19 mouse cellular contexts compared by ENCODE assay signal in the genomic region with DNA sequence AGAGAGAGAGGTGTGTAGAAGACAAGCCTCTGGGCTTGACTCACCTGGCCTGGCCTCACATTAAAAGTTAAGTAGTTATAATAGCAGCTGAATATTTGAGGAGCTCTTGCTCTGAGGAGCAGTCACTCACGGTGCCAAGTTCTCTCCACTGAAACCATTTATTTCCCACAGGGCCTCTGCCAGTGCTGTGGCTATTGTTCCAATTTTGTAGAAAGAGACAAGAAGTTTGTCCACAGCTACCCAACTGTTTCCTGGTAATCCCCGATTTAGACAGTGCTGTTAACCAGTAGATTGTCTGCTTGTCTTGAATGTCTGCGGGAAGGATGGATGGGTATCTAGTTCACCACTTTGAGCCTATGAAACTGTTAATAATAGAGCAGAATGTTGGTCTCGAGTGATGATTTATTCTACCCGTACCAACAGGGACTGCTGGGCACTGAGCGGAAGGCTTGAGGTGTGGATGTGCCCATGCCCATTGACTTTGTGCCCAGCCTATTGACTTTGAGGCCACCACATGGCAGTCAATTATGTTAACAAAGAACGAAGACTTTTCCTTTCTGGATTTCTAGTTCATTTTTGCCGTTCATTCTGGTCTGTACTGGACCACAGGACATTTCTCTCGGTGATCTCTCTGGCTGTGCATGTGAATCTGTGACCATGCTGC.
DNase-seq lines count a peak whose midpoint lies in the region; ATAC-seq and TF ChIP-seq lines count a peak whose summit lies in the region.
"Had no signal": no experiment of that assay in that cellular context is flagged by ENCODE, and none has a peak within 500 bp of the region (broad histone marks: within the 10 kb centered on the region; RNA-seq: fewer than 3 reads in every experiment).

No protein-coding gene starts in this region.

- DNase-seq in cerebellum, adult 9-11 months, result peak; percentile 39
- DNase-seq in cerebellum, adult 11 months, result no peak
- no peak for DNase-seq in liver, postnatal 0 days
- DNase-seq in liver, result no peak
- no peak for DNase-seq in gastrocnemius, adult 18-20 months (ENCODE audit: low spot score)
- DNase-seq: adrenal gland, postnatal 10 days; forebrain, postnatal 0 days; gastrocnemius, adult 2 months; gastrocnemius, postnatal 25 days; heart, postnatal 36 days had no signal

- TF ChIP-seq EP300 in liver, postnatal 0 days (IDR thresholded peaks at IDR 0.05; ENCODE audit: low read depth), result no peak

- H3K4me3 ChIP-seq in liver, postnatal 0 days (ENCODE audit: low read depth, low read length), result no peak overlapping the region
- H3K4me3 ChIP-seq in megakaryocyte, embryonic 14.5 days (replicated peaks), result peak overlapping the region; percentile 64
- H3K4me3 ChIP-seq: embryonic facial prominence, embryonic 10.5 days; forebrain, embryonic 13.5 days; gastrocnemius, adult 2 months; heart, embryonic 13.5 days; hindbrain, embryonic 12.5 days had no signal

- H3K4me2 ChIP-seq in liver, postnatal 0 days (ENCODE audit: low read depth, low read length), result no peak overlapping the region
- H3K4me2 ChIP-seq: forebrain, embryonic 13.5 days; heart, embryonic 13.5 days; hindbrain, embryonic 12.5 days had no signal

- no peak overlapping the region for H3K9ac ChIP-seq in liver, postnatal 0 days (replicated peaks)
- H3K9ac ChIP-seq: forebrain, embryonic 13.5 days; forebrain, postnatal 0 days; heart, embryonic 13.5 days; hindbrain, embryonic 12.5 days had no signal

- H3K4me1 ChIP-seq in liver, postnatal 0 days (ENCODE audit: insufficient read depth), result peaks cover 27% of the 10 kb centered on the region
- H3K4me1 ChIP-seq in megakaryocyte, embryonic 14.5 days, result peaks cover 91% of the 10 kb centered on the region
- H3K4me1 ChIP-seq: embryonic facial prominence, embryonic 10.5 days; forebrain, embryonic 13.5 days had no signal

- WGBS in liver, postnatal 0 days (ENCODE audit: insufficient replicate concordance), result 83% methylated on average over 9 of the region's 9 CpGs

- H3K27ac ChIP-seq in liver, postnatal 0 days (ENCODE audit: low read depth), result peak overlapping the region; percentile 80
- H3K27ac ChIP-seq: embryonic facial prominence, embryonic 10.5 days; forebrain, embryonic 13.5 days; gastrocnemius, adult 2 months; heart, embryonic 13.5 days; hindbrain, embryonic 12.5 days had no signal

- peaks cover 88% of the 10 kb centered on the region for H3K36me3 ChIP-seq in liver, postnatal 0 days (replicated peaks; ENCODE audit: insufficient read depth, low read length)
- peaks cover 95% of the 10 kb centered on the region for H3K36me3 ChIP-seq in megakaryocyte, embryonic 14.5 days (replicated peaks; ENCODE audit: low read length)
- H3K36me3 ChIP-seq: hindbrain, embryonic 12.5 days had no signal

- ATAC-seq in liver, postnatal 0 days, result 0 out of 2 replicates have a peak, but pooled peaks have one; percentile 1
- no peak for ATAC-seq in megakaryocyte, adult 5-6 weeks (ENCODE audit: poor library complexity, severe bottlenecking)
- ATAC-seq: forebrain, embryonic 13.5 days; forebrain, postnatal 0 days; hindbrain, embryonic 16.5 days; inflammation-experienced regulatory T-cells, adult 6 months; intestine, postnatal 0 days had no signal

- H3K9me3 ChIP-seq in liver, postnatal 0 days (ENCODE audit: low read length), result no peaks in the 10 kb centered on the region
- no peaks in the 10 kb centered on the region for H3K9me3 ChIP-seq in megakaryocyte, embryonic 14.5 days
- H3K9me3 ChIP-seq: embryonic facial prominence, embryonic 10.5 days; forebrain, embryonic 13.5 days; heart, embryonic 13.5 days; hindbrain, embryonic 12.5 days had no signal

- H3K27me3 ChIP-seq in liver, postnatal 0 days (ENCODE audit: insufficient read depth, low read length), result no peaks in the 10 kb centered on the region
- H3K27me3 ChIP-seq in megakaryocyte, embryonic 14.5 days (replicated peaks), result no peaks in the 10 kb centered on the region
- H3K27me3 ChIP-seq: forebrain, embryonic 13.5 days; heart, embryonic 13.5 days; hindbrain, embryonic 12.5 days had no signal

- no peak for TF ChIP-seq CTCF in liver, postnatal 0 days (IDR thresholded peaks at IDR 0.05; ENCODE audit: low read depth)
